Mouse (Mus musculus) gastrocnemius, postnatal 10 days (tissue): ENCODE measurements around the gene Ccdc34. TPM values are rescaled to one million over a fixed set of nuclear protein-coding genes. Genes with fewer than 3 reads are reported as not detected.
"Not testable (repeated sequence)": the region's sequence is repeated elsewhere in the genome, so short reads cannot be mapped to it uniquely, and the experiment has no call there.

Experiments used
- DNase-seq: peaks from one replicate; pipeline ENCODE4 v3.0.0; 2021; ENCODE audit warnings: mixed read lengths
- total RNA-seq, 2 experiments: library from RNA; stranded (reverse); gene quantifications; 2 replicates each; pipeline ENCODE4 v1.2.3; 2021

Gene Ccdc34
- total RNA-seq, 2 experiments from 2014 or later: 10.5 to 13.2 TPM

GRCm38 (mm10) chr2:110080532-110080931, 62.9 kb downstream of the Ccdc34 start:
- DNase-seq: no peak

GRCm38 (mm10) chr2:110082975-110083374, 65.4 kb downstream of the Ccdc34 start:
- DNase-seq: no peak

GRCm38 (mm10) chr2:110085701-110086143, 68.1 kb downstream of the Ccdc34 start:
- peak; percentile 15 for DNase-seq

GRCm38 (mm10) chr2:110114133-110114532, 96.5 kb downstream of the Ccdc34 start:
- no peak for DNase-seq

- DNase-seq: no peak
Observed at GRCm38 (mm10) chr2:110129396-110129795, 111.8 kb downstream of the Ccdc34 start.

- DNase-seq: no peak
Observed at GRCm38 (mm10) chr2:110131573-110131972, 114.0 kb downstream of the Ccdc34 start.

- DNase-seq: no peak
Observed at GRCm38 (mm10) chr2:110133356-110134115, 115.9 kb downstream of the Ccdc34 start.

- no peak for DNase-seq
Observed at GRCm38 (mm10) chr2:110134765-110135594, 117.4 kb downstream of the Ccdc34 start.

- no peak for DNase-seq
Observed at GRCm38 (mm10) chr2:110137291-110137690, 119.7 kb downstream of the Ccdc34 start.

GRCm38 (mm10) chr2:110138096-110138495, 120.5 kb downstream of the Ccdc34 start:
- DNase-seq: no peak

GRCm38 (mm10) chr2:110147980-110148379, 130.4 kb downstream of the Ccdc34 start:
- DNase-seq: not testable (repeated sequence)

GRCm38 (mm10) chr2:110149246-110149645, 131.6 kb downstream of the Ccdc34 start:
- no peak for DNase-seq

- DNase-seq: no peak
Observed at GRCm38 (mm10) chr2:110156321-110156720, 138.7 kb downstream of the Ccdc34 start.

- DNase-seq: no peak
Observed at GRCm38 (mm10) chr2:110165003-110165402, 147.4 kb downstream of the Ccdc34 start.

GRCm38 (mm10) chr2:110167694-110168093, 150.1 kb downstream of the Ccdc34 start:
- DNase-seq: no peak

GRCm38 (mm10) chr2:110168361-110168760, 150.7 kb downstream of the Ccdc34 start:
- DNase-seq: no peak

- no peak for DNase-seq
Observed at GRCm38 (mm10) chr2:110172456-110172855, 154.8 kb downstream of the Ccdc34 start.

GRCm38 (mm10) chr2:110173818-110174247, 156.2 kb downstream of the Ccdc34 start:
- DNase-seq: no peak

GRCm38 (mm10) chr2:110176761-110177400, 159.3 kb downstream of the Ccdc34 start:
- no peak for DNase-seq

- DNase-seq: no peak
Observed at GRCm38 (mm10) chr2:110177406-110177805, 159.8 kb downstream of the Ccdc34 start.

GRCm38 (mm10) chr2:110177879-110178278, 160.3 kb downstream of the Ccdc34 start:
- DNase-seq: peak; percentile 49

- no peak for DNase-seq
Observed at GRCm38 (mm10) chr2:110179669-110180315, 162.2 kb downstream of the Ccdc34 start.
